Mouse (Mus musculus) neutrophil, adult 5-6 weeks (primary cell): Measurements from ENCODE around the gene Galnt2. TPM values are rescaled to one million over a fixed set of nuclear protein-coding genes. Genes with fewer than 3 reads are reported as not detected.

ENCODE experiments used
- ATAC-seq: fragments of 151-379, 151-347 bp; 2 replicates; pipeline ENCODE4 v1.8.0; 2017; ENCODE audit warnings: mild to moderate bottlenecking, moderate TSS enrichment; ENCODE audit not compliant: insufficient number of reproducible peaks, poor library complexity, low FRiP score, severe bottlenecking; ENCODE audit errors: extremely low read depth
- total RNA-seq: library from RNA; stranded (forward); fragments of 200-1000 nt; gene quantifications from 2 replicates; pipeline ENCODE4 v1.2.3, GENCODE M21; 2017

The Galnt2 gene
- total RNA-seq, 1 experiment from 2014 or later = 27.9 TPM

DNA sequence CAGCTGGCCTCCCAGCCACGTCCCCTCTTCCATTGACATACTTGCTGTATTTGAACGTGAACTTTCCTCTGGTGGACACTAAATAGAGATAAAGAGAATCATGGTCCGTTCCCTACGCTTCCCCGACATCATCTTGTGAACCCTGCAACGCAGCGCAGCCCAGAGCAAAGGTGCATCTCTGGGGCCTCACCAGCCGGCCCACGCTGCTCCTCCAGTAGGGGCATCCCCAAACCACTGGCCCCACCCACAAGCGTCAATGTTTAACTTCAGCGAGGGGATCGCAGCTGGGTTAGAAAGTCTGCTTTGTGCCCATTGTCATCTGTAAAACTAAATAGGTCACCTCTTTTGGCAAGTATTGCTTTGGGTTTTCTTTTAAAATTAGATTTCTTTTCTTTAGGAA lies 112.8 kb downstream of the Galnt2 start:
- no peak for ATAC-seq

- no peak for ATAC-seq
These were observed 113.9 kb downstream of the Galnt2 start for GRCm38 (mm10) chr8:124345098-124345497.

DNA sequence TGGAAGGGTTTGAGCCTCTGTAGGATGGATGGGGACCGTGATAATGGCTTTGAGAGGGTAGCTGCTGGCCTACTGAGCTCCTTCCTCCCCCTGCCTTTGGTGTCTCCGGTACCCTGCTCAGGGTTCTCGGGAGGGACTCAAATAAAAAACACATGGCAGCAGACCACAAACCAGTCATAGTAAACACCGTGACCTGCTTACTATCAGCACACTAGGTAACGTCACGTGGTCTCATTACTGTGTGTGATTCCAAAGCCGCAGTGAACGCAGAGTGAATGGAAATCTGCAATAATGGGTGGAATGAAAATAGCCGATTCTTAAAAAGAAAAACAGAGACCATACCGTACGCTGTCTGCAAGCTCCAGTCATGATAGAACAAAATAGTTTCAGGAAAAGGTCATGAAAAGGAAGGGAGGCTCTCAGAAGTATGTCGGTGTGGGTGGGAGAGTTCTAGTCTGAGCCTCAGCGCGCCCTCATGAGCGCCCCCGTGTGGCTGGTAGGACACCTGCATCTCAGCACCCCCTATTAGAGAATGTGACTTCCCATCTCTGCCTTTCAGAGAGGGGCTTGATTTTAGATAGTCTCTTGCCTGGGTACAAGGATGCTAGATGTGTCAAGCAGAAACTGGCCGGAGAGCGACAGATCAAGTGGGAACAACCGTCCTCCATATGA lies 115.8 kb downstream of the Galnt2 start:
- ATAC-seq = 0 out of 2 replicates have a peak, but pooled peaks have one; percentile 22

- ATAC-seq = no peak
These were observed 116.9 kb downstream of the Galnt2 start for GRCm38 (mm10) chr8:124348087-124348486.

DNA sequence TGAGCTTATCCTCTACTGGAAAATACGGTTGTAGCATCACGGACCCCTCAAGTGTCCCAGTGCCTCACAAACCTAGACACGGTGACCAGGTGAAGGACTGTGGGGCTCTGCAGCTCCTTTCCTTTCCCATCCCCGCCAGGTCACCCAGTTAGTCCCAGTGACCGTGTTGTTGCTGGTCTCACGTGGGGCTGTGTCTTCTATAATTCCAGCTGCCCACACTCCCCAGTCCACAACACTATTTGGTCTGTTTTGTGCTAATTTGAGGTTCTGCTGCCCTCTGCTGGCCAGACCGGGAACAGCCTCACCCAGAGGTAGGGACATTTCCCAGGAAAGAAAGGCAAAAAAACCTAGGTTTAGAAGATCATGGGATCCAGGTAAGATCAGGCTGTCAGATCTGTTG lies 118.5 kb downstream of the Galnt2 start:
- ATAC-seq = 0 out of 2 replicates have a peak, but pooled peaks have one; percentile 40

DNA sequence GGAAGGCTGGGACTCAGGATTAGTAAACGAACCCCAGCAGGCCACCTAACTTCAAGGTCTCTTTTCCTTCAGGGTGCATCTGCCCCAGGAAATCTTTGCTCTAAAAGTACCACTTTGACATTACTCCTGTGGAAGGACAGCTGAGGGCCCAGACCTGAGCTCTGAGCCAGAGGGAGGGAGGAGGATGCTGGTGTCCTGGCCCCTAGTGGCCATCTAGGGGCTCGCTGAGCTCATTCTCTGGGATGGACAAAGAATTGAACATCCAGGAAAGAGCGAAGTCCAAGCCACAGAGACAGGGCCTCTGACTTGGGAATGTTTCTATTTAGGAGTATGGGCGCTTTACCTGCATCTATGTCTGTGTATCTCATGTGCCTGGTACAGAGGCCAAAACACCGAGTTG lies 120.4 kb downstream of the Galnt2 start:
- ATAC-seq = no peak

DNA sequence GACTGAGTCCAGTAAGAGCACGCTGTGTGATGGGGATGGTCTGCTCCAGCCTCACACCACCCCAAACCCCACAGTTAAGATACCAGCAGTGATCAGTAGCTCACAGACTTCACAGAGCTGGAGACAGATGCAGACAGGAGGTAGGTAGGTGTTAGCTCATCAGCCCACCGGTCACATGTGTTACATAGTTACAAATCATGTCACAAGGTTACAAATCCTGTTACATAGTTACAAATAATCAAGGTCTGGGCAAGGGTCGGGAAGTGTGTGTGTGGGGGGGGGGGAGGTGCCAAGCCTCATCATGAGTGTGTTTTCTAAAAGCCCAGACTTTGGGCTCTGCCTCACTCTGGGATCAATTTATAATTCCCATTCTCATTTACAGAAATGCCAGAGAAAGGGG lies 129.7 kb downstream of the Galnt2 start:
- ATAC-seq = no peak

DNA sequence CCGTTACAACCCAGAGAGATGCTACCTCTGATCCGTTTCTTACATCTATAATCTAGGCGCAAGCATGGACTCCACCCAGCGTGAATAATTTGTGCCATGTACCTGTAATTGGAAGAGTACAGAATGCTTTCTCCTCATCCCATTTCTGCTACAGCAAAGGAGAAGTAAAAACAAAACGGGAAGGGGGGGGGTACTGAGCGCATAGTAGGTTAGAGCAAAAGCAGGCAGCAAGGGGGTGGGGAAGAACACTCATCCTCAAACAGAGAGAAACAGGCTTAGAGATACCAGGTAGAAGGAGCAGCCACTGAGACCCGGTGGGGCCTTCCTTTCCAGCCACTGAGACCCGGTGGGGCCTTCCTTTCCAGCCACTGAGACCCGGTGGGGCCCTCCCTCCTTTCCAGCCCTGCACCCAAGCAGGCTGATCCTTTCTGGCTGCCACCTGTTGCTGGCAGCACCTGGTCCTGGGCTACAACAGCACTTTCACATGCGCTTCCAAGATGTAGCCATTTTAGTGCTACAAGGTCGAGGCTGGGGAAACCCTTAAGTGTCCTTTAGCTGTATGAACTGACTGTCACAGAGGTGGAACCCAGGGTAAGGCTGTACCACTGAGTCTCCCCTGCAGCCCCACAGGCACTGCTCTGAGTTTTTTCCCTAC lies 130.7 kb downstream of the Galnt2 start:
- peak; percentile 39; the same call in 1 of the 2 replicates for ATAC-seq

GRCm38 (mm10) chr8:124362589-124362988 lies 131.4 kb downstream of the Galnt2 start:
- no peak for ATAC-seq

DNA sequence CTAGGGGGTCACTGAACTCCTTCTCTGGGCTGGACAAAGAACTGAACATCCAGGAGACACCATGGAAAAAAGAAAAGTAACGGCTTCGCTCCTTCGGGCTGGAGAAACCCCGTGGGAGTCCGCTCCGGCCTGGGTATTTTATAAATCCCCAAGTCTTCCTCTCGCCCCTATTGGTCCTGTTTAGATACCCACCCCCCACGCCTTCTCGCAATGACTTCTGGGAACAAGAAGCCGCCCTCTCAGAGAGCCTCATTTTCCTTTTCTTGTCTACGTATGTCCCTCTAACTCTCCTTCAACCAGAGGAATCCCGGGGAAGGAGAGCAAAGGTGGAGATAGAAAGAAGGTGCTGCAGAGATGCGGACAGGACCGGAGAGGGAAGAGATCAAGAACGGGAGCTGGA lies 132.1 kb downstream of the Galnt2 start:
- ATAC-seq = no peak

GRCm38 (mm10) chr8:124368213-124368612 lies 137.0 kb downstream of the Galnt2 start:
- peak; percentile 75 for ATAC-seq

DNA sequence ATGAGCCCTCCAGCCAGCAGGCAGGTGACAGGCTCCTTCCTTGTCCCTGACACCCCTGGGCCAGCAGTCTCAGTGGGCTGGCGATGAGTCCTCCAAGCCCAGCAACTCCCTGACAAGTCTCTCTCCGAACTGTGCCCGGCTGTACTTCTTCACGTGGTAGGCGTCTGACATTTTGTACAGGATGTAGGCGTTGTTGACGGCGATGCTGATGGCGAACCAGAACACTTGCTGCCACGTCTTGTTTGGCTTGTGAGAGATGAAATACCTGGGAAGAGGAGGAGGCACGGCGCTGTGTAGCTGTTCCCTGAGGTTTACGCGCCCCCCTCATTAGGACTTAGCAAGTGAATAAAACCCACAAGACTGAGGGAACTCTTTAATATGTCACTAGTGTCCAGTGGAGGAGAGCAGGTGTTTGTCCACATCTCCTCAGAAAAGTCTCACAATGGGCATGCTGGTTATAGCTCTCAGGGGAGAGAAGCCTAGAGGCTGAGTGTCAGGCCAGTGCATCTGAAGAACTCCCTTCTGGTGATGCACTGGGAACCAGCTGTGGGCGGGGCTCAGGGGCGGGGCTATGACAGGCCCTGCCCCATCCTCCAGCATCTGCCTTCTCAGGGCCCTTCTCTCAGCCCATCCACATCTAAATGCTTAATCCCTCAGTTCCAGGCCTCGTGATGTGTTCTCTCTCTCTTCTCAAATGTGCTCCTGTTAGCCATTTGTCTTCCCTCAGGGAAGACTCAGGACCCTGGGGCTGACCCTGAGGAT lies 139.4 kb downstream of the Galnt2 start:
- ATAC-seq = no peak

- ATAC-seq = no peak
These were observed 140.4 kb downstream of the Galnt2 start for GRCm38 (mm10) chr8:124371410-124372123.

- no peak for ATAC-seq
These were observed 142.6 kb downstream of the Galnt2 start for GRCm38 (mm10) chr8:124373753-124374152.

DNA sequence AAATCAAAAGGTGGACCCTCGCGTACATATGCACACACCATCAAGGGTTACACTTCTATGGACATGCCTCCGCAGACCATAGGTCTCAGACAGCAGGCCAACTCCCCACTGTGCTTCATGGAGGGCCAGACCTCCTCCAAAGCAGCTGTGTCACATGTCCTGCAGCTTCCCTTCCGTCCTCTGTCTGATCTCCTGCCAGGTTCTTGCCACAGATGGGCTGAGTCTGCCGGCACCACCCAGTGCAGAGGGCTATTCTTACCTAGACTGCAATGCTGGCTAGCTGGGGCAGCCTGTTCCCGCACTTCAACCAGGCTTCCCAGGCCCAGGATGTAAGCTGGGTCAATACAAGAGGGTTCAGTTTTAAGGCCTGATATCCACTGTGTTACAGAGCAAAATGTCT lies 144.0 kb downstream of the Galnt2 start:
- ATAC-seq = no peak

- no peak for ATAC-seq
These were observed 144.5 kb downstream of the Galnt2 start for GRCm38 (mm10) chr8:124375727-124376126.

GRCm38 (mm10) chr8:124376406-124376805 lies 145.2 kb downstream of the Galnt2 start:
- ATAC-seq = no peak

DNA sequence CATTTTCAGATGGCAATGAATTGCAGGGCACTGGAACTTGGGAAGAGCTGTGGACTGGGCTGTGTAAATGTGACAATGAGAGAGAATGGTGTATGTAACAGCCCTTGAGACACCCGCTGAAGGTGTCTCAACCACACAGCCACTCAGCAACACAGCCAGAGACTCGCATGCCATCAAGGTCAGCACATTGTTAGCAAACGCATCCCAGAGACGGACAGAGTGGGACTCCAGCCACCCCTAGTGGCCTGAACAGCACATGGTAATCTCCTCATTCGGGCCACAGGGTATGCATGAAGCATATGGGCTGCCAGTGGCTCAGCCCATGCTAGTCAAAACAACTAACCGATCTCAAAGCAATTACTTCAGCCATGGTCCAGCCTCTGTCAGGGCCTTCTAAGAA lies 148.1 kb downstream of the Galnt2 start:
- no peak for ATAC-seq

- no peak for ATAC-seq
These were observed 151.0 kb downstream of the Galnt2 start for GRCm38 (mm10) chr8:124382235-124382634.
